Mouse (Mus musculus) heart, embryonic 11.5 days (tissue): ENCODE data around the gene Wdr49. TPM values are rescaled to one million over a fixed set of nuclear protein-coding genes. Genes with fewer than 3 reads are reported as not detected.

Experiments used
- ATAC-seq: fragments of 200-750 bp; cut with Nextera tagmentation; replicated peaks from 2 replicates; pipeline ENCODE4 v1.8.0; 2017; ENCODE audit warnings: moderate library complexity; ENCODE audit not compliant: insufficient number of reproducible peaks, low FRiP score, low TSS enrichment
- H3K27ac ChIP-seq: fragments of 300-500 bp; sonication (generic); 2 replicates; pipeline ENCODE4 v1.5.1; 2014; ENCODE audit warnings: mild to moderate bottlenecking, low read depth, low read length
- H3K27me3 ChIP-seq: fragments of 300-500 bp; sonication (generic); 2 replicates; pipeline ENCODE4 v1.6.1; 2014; ENCODE audit warnings: mild to moderate bottlenecking, low read length, mixed read lengths; ENCODE audit not compliant: control insufficient read depth, insufficient read depth
- H3K36me3 ChIP-seq: fragments of 300-500 bp; sonication (generic); 2 replicates; pipeline ENCODE4 v1.6.1; 2014; ENCODE audit warnings: mild to moderate bottlenecking, low read length, moderate library complexity, mixed read lengths; ENCODE audit not compliant: control insufficient read depth, insufficient read depth
- H3K4me1 ChIP-seq: fragments of 300-500 bp; sonication (generic); 2 replicates; pipeline ENCODE4 v1.6.1; 2014; ENCODE audit warnings: low read length; ENCODE audit not compliant: control insufficient read depth, insufficient read depth
- H3K4me2 ChIP-seq: fragments of 300-500 bp; sonication (generic); 2 replicates; pipeline ENCODE4 v1.6.1; 2014; ENCODE audit warnings: mild to moderate bottlenecking, moderate library complexity
- H3K4me3 ChIP-seq: fragments of 300-500 bp; sonication (generic); 2 replicates; pipeline ENCODE4 v1.5.1; 2014; ENCODE audit warnings: low read depth, low read length
- H3K9ac ChIP-seq: fragments of 300-500 bp; sonication (generic); 2 replicates; pipeline ENCODE4 v1.6.1; 2014; ENCODE audit warnings: mild to moderate bottlenecking, low read depth, low read length, moderate library complexity
- H3K9me3 ChIP-seq: fragments of 300-500 bp; sonication (generic); replicated peaks from 2 replicates; pipeline ENCODE4 v1.6.1; 2016; ENCODE audit warnings: low read length; ENCODE audit not compliant: control insufficient read depth
- WGBS: fragments of 180-500 bp; shearing (Covaris S2); extraction: QIAGEN DNeasy Blood & Tissue Kit; methylation state at CpG from one replicate; pipeline ENCODE4 v1.1.7; 2014; ENCODE audit not compliant: insufficient replicate concordance; 5-methylcytosine and 5-hydroxymethylcytosine counted together
- polyA plus RNA-seq: library from polyadenylated mRNA; unstranded; fragments of >200 nt; fragmentation: Nextera tagmentation; extraction: Ambion mirVana; gene quantifications from 2 replicates; pipeline ENCODE4 v1.2.1, GENCODE M21; 2014

The Wdr49 gene
- polyA plus RNA-seq: not detected in 2 replicates

DNA sequence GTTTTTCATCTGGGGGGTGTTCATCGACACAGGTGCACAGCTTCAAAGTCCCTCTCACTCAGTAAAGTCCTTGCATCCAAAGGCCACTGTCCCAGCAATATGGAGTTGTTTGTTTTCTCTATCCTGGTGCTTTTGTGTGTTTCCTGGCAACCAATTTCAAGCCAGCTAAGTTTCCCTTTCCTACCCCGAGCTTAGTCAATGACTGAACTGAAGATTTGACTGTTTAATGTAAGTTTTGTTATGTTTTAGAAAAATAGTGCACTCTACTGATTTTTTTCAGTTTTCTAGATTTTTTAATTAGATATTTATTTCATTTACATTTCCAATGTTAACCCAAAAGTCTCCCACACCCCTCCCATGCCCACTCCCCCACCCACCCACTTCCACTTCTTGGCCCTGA lies at the start of gene Wdr49:
Gene Wdr49 (minus strand): TSS at position 101 of the 400 bp plus-strand sequence.
- WGBS: 50% methylated on average over 2 of the region's 2 CpGs
- H3K36me3 ChIP-seq: no peaks in the 10 kb centered on the region
- H3K4me1 ChIP-seq: no peaks in the 10 kb centered on the region
- H3K27ac ChIP-seq: no peak within 1 kb of the TSS
- no peaks in the 10 kb centered on the region for H3K9me3 ChIP-seq
- H3K9ac ChIP-seq: no peak within 1 kb of the TSS
- H3K4me2 ChIP-seq: no peak within 1 kb of the TSS
- no peak for ATAC-seq
- H3K27me3 ChIP-seq: no peaks in the 10 kb centered on the region
- no peak within 1 kb of the TSS for H3K4me3 ChIP-seq

DNA sequence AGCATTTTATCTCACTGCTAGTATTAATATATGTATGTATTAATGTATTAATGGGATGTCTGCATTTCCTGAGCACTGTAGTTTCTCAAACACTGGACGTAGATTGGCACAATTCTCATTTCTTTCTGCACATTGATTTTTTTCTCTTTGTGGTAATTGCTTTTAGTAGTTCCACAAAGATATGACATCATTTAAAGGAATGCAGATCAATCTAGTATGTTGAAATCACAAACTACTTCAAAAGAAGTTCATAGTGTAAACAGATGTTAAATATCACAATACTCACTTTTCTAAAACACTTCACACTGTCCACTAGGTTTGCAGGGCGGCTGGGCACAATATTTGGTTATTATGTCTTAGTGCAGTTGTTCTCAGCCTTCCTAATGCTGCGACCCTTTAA lies 49.1 kb upstream of the Wdr49 start:
- Histone ChIP-seq H3K4me2 (no peak overlapping the region), H3K9ac (no peak overlapping the region), H3K27ac (no peak overlapping the region), H3K4me3 (no peak overlapping the region), H3K27me3 (no peaks in the 10 kb centered on the region), H3K9me3 (no peaks in the 10 kb centered on the region), H3K4me1 (no peaks in the 10 kb centered on the region), H3K36me3 (peaks cover 3% of the 10 kb centered on the region; the same call in 1 of the 2 replicates)
- ATAC-seq: no peak
- 90% methylated on average over 3 of the region's 3 CpGs for WGBS

DNA sequence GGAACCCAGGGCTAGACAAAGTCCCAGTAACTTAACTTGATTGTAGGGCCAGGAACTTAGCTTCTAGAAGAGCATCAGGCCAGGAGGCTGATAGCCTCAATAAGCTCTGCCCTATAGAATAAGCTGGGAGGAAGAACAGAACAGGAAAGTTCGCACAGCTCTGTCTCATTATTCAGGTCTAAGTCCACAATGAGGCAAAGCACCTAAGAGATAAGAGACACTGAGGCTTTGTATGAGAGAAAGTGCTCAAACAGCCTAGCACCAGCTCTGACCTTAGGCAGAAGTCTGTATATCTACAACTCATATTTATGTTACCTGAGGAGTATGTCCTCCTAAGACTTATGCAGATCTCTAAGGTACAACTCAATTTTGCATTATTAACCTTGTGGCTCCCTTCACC lies 40.6 kb upstream of the Wdr49 start:
- Histone ChIP-seq H3K9me3 (no peaks in the 10 kb centered on the region), H3K27me3 (no peaks in the 10 kb centered on the region), H3K36me3 (peaks cover 7% of the 10 kb centered on the region), H3K4me1 (no peaks in the 10 kb centered on the region), H3K27ac (no peak overlapping the region), H3K9ac (no peak overlapping the region), H3K4me3 (no peak overlapping the region), H3K4me2 (no peak overlapping the region)
- WGBS: 87% methylated on average over 1 of the region's 1 CpGs
- no peak for ATAC-seq

DNA sequence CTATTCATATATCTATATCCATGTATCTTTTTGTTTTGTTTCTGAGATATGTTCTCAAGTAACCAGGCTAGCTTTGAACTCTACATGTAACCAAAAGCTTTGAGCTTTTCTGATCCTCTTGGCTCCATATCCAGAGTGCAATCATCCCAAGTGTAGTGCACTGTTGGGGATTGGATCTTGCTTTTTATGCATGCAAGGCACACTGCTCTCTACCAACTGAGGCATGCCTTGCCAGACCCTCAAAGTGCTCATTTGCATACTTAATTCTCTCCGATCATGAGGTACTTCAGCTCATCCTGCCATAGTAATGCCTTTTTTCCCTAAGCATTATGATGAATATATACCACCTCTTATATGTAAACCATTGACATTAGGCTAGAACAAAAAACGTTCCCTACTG lies 39.4 kb upstream of the Wdr49 start:
- peaks cover 6% of the 10 kb centered on the region for H3K36me3 ChIP-seq
- no peaks in the 10 kb centered on the region for H3K9me3 ChIP-seq
- no peaks in the 10 kb centered on the region for H3K27me3 ChIP-seq
- no peak overlapping the region for H3K27ac ChIP-seq
- H3K4me2 ChIP-seq: no peak overlapping the region
- 86% methylated on average over 2 of the region's 2 CpGs for WGBS
- ATAC-seq: no peak
- no peak overlapping the region for H3K4me3 ChIP-seq
- no peaks in the 10 kb centered on the region for H3K4me1 ChIP-seq
- no peak overlapping the region for H3K9ac ChIP-seq

DNA sequence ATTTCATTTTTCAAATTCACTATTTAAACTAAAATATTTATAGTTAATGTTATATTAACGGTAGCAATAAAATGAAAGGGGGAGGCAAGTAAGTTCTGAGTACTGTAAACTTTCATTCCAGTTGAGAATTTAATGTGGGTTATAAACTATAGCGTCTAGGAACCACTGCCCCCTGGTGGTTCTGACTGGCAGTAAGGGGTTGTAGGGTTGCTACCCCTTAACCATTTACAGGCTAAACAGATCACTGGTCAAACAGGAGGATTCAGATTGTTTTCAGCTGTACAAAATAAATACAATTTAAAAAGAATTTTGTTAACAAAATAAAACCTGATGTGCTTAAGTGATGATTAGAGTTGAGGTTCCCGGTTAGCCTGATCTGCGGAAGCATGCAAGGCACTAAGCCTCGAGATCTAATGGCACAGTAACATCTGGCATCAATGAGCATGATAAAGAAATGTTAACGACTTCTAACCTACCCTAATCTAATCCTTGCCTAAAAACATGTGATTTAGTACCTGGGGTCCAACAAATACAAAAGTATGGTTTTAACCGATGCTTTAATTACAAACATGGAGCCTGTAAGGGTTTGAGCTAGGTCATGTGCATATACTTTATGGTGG lies 35.8 kb upstream of the Wdr49 start:
- H3K9ac ChIP-seq: no peak overlapping the region
- 77% methylated on average over 7 of the region's 7 CpGs for WGBS
- ATAC-seq: no peak
- no peak overlapping the region for H3K27ac ChIP-seq
- no peak overlapping the region for H3K4me3 ChIP-seq
- no peak overlapping the region for H3K4me2 ChIP-seq
- H3K4me1 ChIP-seq: no peaks in the 10 kb centered on the region
- no peaks in the 10 kb centered on the region for H3K9me3 ChIP-seq
- H3K36me3 ChIP-seq: peaks cover 4% of the 10 kb centered on the region
- H3K27me3 ChIP-seq: no peaks in the 10 kb centered on the region

DNA sequence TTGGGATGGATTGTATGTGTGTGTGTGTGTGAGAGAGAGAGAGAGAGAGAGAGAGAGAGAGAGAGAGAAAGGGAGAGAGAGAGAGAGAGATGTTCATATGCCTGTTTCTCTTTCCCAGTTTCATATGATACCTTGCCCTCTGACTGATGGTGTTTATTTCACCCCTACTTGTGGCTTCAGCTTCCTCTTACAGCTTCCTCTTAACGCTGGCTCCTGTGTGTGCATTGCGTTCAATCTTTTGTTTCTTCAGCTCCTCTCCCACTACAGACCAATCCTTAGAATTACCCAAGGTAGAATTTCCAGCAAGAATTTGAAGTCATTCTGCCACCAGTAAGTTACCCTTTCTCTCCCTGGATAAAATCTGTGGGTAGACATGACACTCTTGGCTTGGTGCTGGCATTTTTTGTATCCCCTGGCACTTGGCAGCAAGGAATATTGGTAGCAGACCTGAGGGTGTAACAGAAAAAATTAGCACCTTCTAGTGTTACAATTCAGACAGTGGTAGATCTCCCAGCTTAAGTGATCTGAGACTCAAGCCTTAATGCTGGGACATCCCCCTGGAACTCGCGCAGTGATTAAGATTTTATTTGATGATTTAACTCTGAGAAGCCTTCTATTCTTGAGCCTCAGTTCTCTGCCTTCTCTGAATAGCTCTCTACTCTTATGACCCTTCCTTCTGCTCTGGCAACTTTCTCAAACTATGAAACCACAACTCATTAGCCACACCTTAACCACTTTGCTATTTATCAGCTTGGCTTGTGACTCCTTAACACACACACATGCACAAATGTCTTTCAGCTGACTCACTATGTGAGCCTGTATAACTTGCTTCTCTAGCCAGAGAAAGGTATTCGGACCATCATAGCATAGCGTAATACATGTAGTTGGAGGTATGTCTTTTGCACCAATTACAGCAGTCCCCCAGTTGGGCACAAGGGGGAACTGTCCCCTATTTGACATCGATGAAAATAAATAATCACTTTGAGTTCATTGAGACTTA lies 17.3 kb upstream of the Wdr49 start:
- H3K9ac ChIP-seq: no peak overlapping the region
- H3K4me2 ChIP-seq: no peak overlapping the region
- H3K4me3 ChIP-seq: no peak overlapping the region
- no peak for ATAC-seq
- WGBS: 83% methylated on average over 7 of the region's 7 CpGs
- H3K36me3 ChIP-seq: no peaks in the 10 kb centered on the region
- H3K27ac ChIP-seq: no peak overlapping the region
- H3K9me3 ChIP-seq: no peaks in the 10 kb centered on the region
- no peaks in the 10 kb centered on the region for H3K27me3 ChIP-seq
- no peaks in the 10 kb centered on the region for H3K4me1 ChIP-seq

DNA sequence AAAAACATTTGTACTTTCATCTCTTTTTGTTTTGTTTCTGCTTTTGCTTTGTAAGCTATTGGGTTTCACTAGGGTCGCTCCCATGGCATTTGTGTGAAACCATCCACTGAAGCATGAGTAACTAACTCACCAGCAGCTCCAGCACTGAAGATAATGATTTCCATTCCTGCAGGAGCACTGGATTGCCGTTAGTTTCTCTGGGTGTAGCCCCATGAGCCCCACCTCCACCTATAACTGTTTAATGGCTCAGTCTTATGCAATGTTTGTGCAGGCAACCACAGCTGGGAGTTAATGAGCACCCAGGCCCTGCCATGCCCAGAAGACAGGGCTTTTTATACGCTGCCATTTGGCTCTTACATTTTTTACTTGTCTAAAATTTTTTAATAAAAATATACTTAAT lies 11.0 kb upstream of the Wdr49 start:
- H3K4me3 ChIP-seq: no peak overlapping the region
- no peak for ATAC-seq
- H3K27ac ChIP-seq: no peak overlapping the region
- WGBS: 65% methylated on average over 3 of the region's 3 CpGs
- H3K27me3 ChIP-seq: no peaks in the 10 kb centered on the region
- no peaks in the 10 kb centered on the region for H3K36me3 ChIP-seq
- no peaks in the 10 kb centered on the region for H3K9me3 ChIP-seq
- H3K9ac ChIP-seq: no peak overlapping the region
- no peak overlapping the region for H3K4me2 ChIP-seq
- no peaks in the 10 kb centered on the region for H3K4me1 ChIP-seq

DNA sequence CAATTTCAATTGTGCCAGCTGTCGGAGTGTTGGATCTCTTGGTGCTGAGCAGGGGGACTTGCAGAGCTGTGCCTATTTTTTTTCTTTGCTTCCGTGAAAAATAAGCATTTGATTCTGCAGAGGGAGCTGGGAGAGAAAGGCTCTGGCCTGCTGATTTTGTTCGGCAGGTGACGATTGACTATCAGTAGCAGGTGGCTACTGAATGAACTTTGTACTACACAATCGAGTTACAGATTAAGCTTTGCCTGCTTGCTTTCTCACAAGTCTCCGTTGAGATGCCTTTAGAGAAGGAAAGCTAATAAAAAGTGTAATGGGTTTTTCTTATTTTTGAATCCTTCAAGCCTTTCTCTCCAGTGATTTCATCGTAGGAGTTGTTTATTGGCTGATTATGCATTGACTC lies 6.8 kb downstream of the Wdr49 start:
- Histone ChIP-seq H3K27me3 (no peaks in the 10 kb centered on the region), H3K9ac (no peak overlapping the region), H3K36me3 (no peaks in the 10 kb centered on the region), H3K27ac (no peak overlapping the region), H3K4me3 (no peak overlapping the region), H3K4me2 (no peak overlapping the region), H3K9me3 (no peaks in the 10 kb centered on the region), H3K4me1 (no peaks in the 10 kb centered on the region)
- ATAC-seq: no peak
- 70% methylated on average over 7 of the region's 7 CpGs for WGBS
